Mouse (Mus musculus) ovary, postnatal 36 days (tissue): ENCODE results near the gene Cenpf.
A peak's percentile ranks its signal among the peaks of the same experiment; 100 is the strongest.

Experiments
- DNase-seq: peaks from one replicate; pipeline ENCODE4 v3.0.0; 2022; ENCODE audit warnings: low spot score, mixed read lengths

Cenpf gene

GRCm38 (mm10) chr1:189630026-189630425 is 57.9 kb downstream of the Cenpf start:
- no peak for DNase-seq

DNA sequence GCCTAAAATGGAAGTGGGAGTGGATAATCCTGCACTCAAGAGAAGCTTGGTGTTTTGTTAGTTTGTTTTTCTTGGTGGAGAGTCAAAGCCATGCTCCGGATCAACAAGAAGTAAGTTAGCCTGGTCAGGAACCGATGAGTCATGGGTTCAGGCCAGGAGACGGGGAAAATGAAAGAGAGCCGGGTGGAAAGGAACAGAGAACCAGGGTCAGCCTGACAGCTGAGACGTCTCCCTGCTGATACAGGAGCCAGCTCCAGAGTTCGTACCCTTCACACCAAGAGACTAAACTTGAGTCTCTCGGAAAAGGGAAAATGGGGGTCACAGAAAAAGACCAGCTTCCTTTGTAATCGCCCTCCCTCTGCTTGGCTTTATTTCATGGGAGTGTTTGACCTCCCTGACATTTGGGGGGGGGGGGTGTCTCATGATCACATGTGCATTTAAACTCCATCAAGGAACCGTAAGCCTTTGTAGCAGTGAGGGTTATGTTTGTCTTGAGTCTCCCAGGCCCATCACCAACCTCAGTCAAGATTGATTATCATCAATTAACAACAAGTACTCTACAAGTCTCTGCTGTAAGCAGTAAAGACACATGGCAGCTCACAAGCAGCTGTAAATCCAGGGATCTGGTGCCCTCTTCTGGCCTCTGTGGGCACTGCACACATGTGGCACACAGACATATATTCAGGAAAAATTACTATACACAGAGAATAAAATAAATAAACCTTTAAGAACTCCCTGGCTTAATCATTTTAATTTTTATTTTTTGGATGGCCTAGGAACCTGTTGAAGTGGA is 59.7 kb downstream of the Cenpf start:
- peak; percentile 58 for DNase-seq

DNA sequence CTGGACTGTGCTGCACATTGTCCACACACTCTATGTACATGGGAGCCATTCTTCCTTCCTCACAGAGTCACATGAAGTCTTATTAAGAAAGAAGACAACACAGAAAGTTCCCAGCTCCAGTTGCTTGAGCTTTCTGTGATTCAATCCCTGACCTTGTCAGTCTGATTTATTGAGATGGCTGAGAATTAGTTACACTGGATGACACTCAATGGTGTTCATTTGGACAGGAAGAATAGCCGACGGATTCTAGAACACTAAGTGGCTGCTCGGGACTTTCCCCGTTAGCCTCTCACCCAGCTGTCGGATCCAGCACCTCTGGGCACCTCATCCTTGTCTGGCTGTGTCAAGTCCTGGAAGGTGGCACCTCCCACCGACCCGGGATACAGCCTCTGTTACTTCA is 63.1 kb downstream of the Cenpf start:
- no peak for DNase-seq

- DNase-seq: no peak
Measured at GRCm38 (mm10) chr1:189618970-189619740, 68.7 kb downstream of the Cenpf start.

DNA sequence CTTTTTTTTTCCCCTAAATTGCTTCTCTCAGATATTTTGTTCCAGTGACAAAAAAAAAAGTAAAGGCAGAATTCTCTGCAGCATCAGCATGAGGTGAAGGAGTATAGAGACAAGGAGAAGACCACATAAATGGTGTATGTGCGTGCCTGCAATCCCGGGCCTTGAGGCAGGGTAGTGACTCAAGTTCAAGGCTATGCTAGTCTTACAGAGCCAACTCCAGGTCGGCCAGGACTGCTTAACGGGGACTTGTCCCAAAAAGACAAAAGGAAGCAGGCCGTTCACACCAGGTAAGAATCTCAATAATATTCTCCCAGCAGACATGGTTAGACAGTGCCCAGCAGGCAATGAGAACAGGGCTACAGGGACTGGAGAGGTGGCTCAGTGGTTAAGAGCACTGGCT is 70.5 kb downstream of the Cenpf start:
- DNase-seq: no peak

- DNase-seq: no peak
Measured at GRCm38 (mm10) chr1:189615246-189615645, 72.6 kb downstream of the Cenpf start.

GRCm38 (mm10) chr1:189613076-189613475 is 74.8 kb downstream of the Cenpf start:
- no peak for DNase-seq

GRCm38 (mm10) chr1:189611775-189612174 is 76.1 kb downstream of the Cenpf start:
- no peak for DNase-seq

DNA sequence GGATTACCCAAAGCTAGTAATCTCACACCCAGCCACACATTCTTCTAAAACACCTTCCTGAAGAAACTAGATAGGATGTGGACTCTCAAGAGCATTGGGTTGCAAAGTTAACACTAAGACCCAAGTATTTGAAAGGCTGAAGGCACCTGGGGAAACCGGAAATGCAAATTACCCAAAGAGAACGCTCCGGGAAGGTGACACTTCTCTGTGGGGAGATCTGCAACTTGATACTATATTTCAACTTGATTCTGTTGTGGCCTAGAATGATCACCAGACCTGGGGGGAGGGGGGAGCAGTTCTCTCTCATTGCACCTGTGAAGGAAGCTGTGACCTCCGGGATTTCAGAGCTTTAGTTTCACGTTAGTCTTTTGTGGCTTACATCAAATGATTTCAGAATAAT is 79.2 kb downstream of the Cenpf start:
- DNase-seq: no peak

- no peak for DNase-seq
Measured at GRCm38 (mm10) chr1:189608039-189608438, 79.8 kb downstream of the Cenpf start.

GRCm38 (mm10) chr1:189605598-189606126 is 82.2 kb downstream of the Cenpf start:
- no peak for DNase-seq

- no peak for DNase-seq
Measured at GRCm38 (mm10) chr1:189597096-189597495, 90.8 kb downstream of the Cenpf start.
